Mouse (Mus musculus) midbrain, embryonic 11.5 days (tissue): ENCODE results near the gene Tspan4. TPM values are rescaled to one million over a fixed set of nuclear protein-coding genes. Genes with fewer than 3 reads are reported as not detected.

Experiments
- ATAC-seq: fragments of 200-750 bp; cut with Nextera tagmentation; 2 replicates; pipeline ENCODE4 v1.8.0; 2017; ENCODE audit warnings: moderate TSS enrichment, moderate library complexity; ENCODE audit not compliant: low FRiP score
- DNase-seq: peaks from one replicate; pipeline ENCODE4 v3.0.0; 2015; ENCODE audit warnings: low spot score; ENCODE audit errors: missing footprints
- H3K27ac ChIP-seq: fragments of 300-500 bp; sonication (generic); 2 replicates; pipeline ENCODE4 v1.5.1; 2014; ENCODE audit warnings: low read depth, low read length
- H3K27me3 ChIP-seq: fragments of 300-500 bp; sonication (generic); 2 replicates; pipeline ENCODE4 v1.6.1; 2014; ENCODE audit warnings: mild to moderate bottlenecking, low read length, moderate library complexity, mixed read lengths; ENCODE audit not compliant: control insufficient read depth, insufficient read depth
- H3K36me3 ChIP-seq: fragments of 300-500 bp; sonication (generic); 2 replicates; pipeline ENCODE4 v1.6.1; 2014; ENCODE audit warnings: mild to moderate bottlenecking, low read length, moderate library complexity, mixed read lengths; ENCODE audit not compliant: control insufficient read depth, insufficient read depth
- H3K4me1 ChIP-seq: fragments of 300-500 bp; sonication (generic); 2 replicates; pipeline ENCODE4 v1.6.1; 2014; ENCODE audit warnings: low read length; ENCODE audit not compliant: control insufficient read depth, insufficient read depth
- H3K4me2 ChIP-seq: fragments of 300-500 bp; sonication (generic); 2 replicates; pipeline ENCODE4 v1.6.1; 2014; ENCODE audit warnings: mild to moderate bottlenecking, moderate library complexity
- H3K4me3 ChIP-seq: fragments of 300-500 bp; sonication (generic); 2 replicates; pipeline ENCODE4 v1.5.1; 2014; ENCODE audit warnings: low read depth, low read length
- H3K9ac ChIP-seq: fragments of 300-500 bp; sonication (generic); 2 replicates; pipeline ENCODE4 v1.6.1; 2014; ENCODE audit warnings: low read length
- H3K9me3 ChIP-seq: fragments of 300-500 bp; sonication (generic); 2 replicates; pipeline ENCODE4 v1.6.1; 2016; ENCODE audit warnings: low read length; ENCODE audit not compliant: control insufficient read depth
- WGBS: fragments of 180-500 bp; shearing (Covaris S2); extraction: QIAGEN DNeasy Blood & Tissue Kit; methylation state at CpG from one replicate; pipeline ENCODE4 v1.1.7; 2014; 5-methylcytosine and 5-hydroxymethylcytosine counted together
- polyA plus RNA-seq: library from polyadenylated mRNA; unstranded; fragments of >200 nt; fragmentation: Nextera tagmentation; extraction: Ambion mirVana; gene quantifications from 2 replicates; pipeline ENCODE4 v1.2.1, GENCODE M21; 2014

Tspan4 gene
- polyA plus RNA-seq, 1 experiment from 2014 or later: 28.6 TPM

- H3K4me2 ChIP-seq: no peak overlapping the region
- WGBS: 93% methylated on average over 8 of the region's 8 CpGs
- peaks cover 42% of the 10 kb centered on the region for H3K4me1 ChIP-seq
- no peaks in the 10 kb centered on the region for H3K9me3 ChIP-seq
- no peak overlapping the region for H3K9ac ChIP-seq
- ATAC-seq (no peak), DNase-seq (peak; percentile 51)
- no peaks in the 10 kb centered on the region; the same call in 1 of the 2 replicates for H3K36me3 ChIP-seq
- no peak overlapping the region for H3K4me3 ChIP-seq
- H3K27me3 ChIP-seq: no peaks in the 10 kb centered on the region
- no peak overlapping the region for H3K27ac ChIP-seq
These were observed 42.8 kb upstream of the Tspan4 start for GRCm38 (mm10) chr7:141432186-141432611.

GRCm38 (mm10) chr7:141432741-141433516, 42.1 kb upstream of the Tspan4 start:
- no peak for ATAC-seq
- Histone ChIP-seq H3K27ac (no peak overlapping the region), H3K4me1 (peaks cover 42% of the 10 kb centered on the region)

GRCm38 (mm10) chr7:141433517-141434400, 41.3 kb upstream of the Tspan4 start:
- no peak overlapping the region for H3K27ac ChIP-seq
- H3K4me3 ChIP-seq: peak overlapping the region; percentile 41
- H3K4me2 ChIP-seq: peak overlapping the region; percentile 77
- H3K4me1 ChIP-seq: peaks cover 40% of the 10 kb centered on the region
- no peak for ATAC-seq
- WGBS: 68% methylated on average over 15 of the region's 15 CpGs
- H3K36me3 ChIP-seq: no peaks in the 10 kb centered on the region; the same call in 1 of the 2 replicates
- no peaks in the 10 kb centered on the region for H3K9me3 ChIP-seq
- H3K27me3 ChIP-seq: no peaks in the 10 kb centered on the region
- no peak for DNase-seq
- peak overlapping the region; percentile 70 for H3K9ac ChIP-seq

More at GRCm38 (mm10) chr7:141432741-141433516, 42.1 kb upstream of the Tspan4 start:
- Histone ChIP-seq H3K9ac (peak overlapping the region; percentile 70; the same call in 1 of the 2 replicates), H3K9me3 (no peaks in the 10 kb centered on the region), H3K4me2 (no peak overlapping the region), H3K4me3 (no peak overlapping the region), H3K36me3 (no peaks in the 10 kb centered on the region; the same call in 1 of the 2 replicates), H3K27me3 (no peaks in the 10 kb centered on the region)
- DNase-seq: peak; percentile 66
- 93% methylated on average over 6 of the region's 6 CpGs for WGBS

- H3K4me3 ChIP-seq: peak overlapping the region; percentile 41
- peaks cover 34% of the 10 kb centered on the region for H3K4me1 ChIP-seq
- H3K4me2 ChIP-seq: peak overlapping the region; percentile 77
- H3K9me3 ChIP-seq: no peaks in the 10 kb centered on the region
- H3K9ac ChIP-seq: peak overlapping the region; percentile 70
- peak overlapping the region; percentile 33 for H3K27ac ChIP-seq
- ATAC-seq (no peak), DNase-seq (peak; percentile 94)
- H3K27me3 ChIP-seq: no peaks in the 10 kb centered on the region
- WGBS: 15% methylated on average over 8 of the region's 8 CpGs
- no peaks in the 10 kb centered on the region; the same call in 1 of the 2 replicates for H3K36me3 ChIP-seq
These were observed 40.6 kb upstream of the Tspan4 start for GRCm38 (mm10) chr7:141434464-141434863.

- peak; percentile 33 for ATAC-seq
- H3K36me3 ChIP-seq: peaks cover 2% of the 10 kb centered on the region; the same call in 1 of the 2 replicates
- H3K4me1 ChIP-seq: peaks cover 30% of the 10 kb centered on the region
These were observed 39.7 kb upstream of the Tspan4 start for GRCm38 (mm10) chr7:141435129-141435855.

GRCm38 (mm10) chr7:141435856-141436522, 39.1 kb upstream of the Tspan4 start:
- Histone ChIP-seq H3K4me1 (peaks cover 30% of the 10 kb centered on the region), H3K9me3 (no peaks in the 10 kb centered on the region), H3K9ac (no peak overlapping the region), H3K4me3 (no peak overlapping the region), H3K27ac (no peak overlapping the region), H3K36me3 (peaks cover 2% of the 10 kb centered on the region; the same call in 1 of the 2 replicates), H3K4me2 (no peak overlapping the region), H3K27me3 (no peaks in the 10 kb centered on the region)
- DNase-seq (peak; percentile 69), ATAC-seq (no peak)
- 71% methylated on average over 9 of the region's 9 CpGs for WGBS

More at GRCm38 (mm10) chr7:141435129-141435855, 39.7 kb upstream of the Tspan4 start:
- Histone ChIP-seq H3K4me3 (peak overlapping the region; percentile 41), H3K27ac (peak overlapping the region; percentile 33), H3K4me2 (peak overlapping the region; percentile 77), H3K9me3 (no peaks in the 10 kb centered on the region), H3K27me3 (no peaks in the 10 kb centered on the region), H3K9ac (peak overlapping the region; percentile 70)
- DNase-seq: peak; percentile 90
- WGBS: 4% methylated on average over 17 of the region's 17 CpGs

- WGBS: 44% methylated on average over 2 of the region's 2 CpGs
- no peak for DNase-seq
- Histone ChIP-seq H3K36me3 (peaks cover 2% of the 10 kb centered on the region; the same call in 1 of the 2 replicates), H3K4me1 (peaks cover 30% of the 10 kb centered on the region), H3K27ac (no peak overlapping the region), H3K27me3 (no peaks in the 10 kb centered on the region), H3K9me3 (no peaks in the 10 kb centered on the region), H3K4me3 (peak overlapping the region; percentile 60), H3K4me2 (peak overlapping the region; percentile 87), H3K9ac (peak overlapping the region; percentile 81)
- no peak for ATAC-seq
These were observed 38.5 kb upstream of the Tspan4 start for GRCm38 (mm10) chr7:141436523-141436892.
